Mouse (Mus musculus) embryonic facial prominence, embryonic 11.5 days (tissue): ENCODE data around the gene Wscd1. TPM values are rescaled to one million over a fixed set of nuclear protein-coding genes. Genes with fewer than 3 reads are reported as not detected.

Experiments
- ATAC-seq: fragments of 200-750 bp; cut with Nextera tagmentation; replicated peaks from 2 replicates; pipeline ENCODE4 v1.8.0; 2017; ENCODE audit warnings: low read depth; ENCODE audit not compliant: insufficient number of reproducible peaks, low FRiP score, low TSS enrichment
- DNase-seq: peaks from one replicate; pipeline ENCODE4 v3.0.0-alpha.2; 2015; ENCODE audit warnings: low spot score
- H3K27ac ChIP-seq: fragments of 300-500 bp; sonication (generic); replicated peaks from 2 replicates; pipeline ENCODE4 v1.5.1; 2014; ENCODE audit warnings: mild to moderate bottlenecking, low read depth, low read length, control low read depth
- H3K27me3 ChIP-seq: fragments of 300-500 bp; sonication (generic); 2 replicates; pipeline ENCODE4 v1.6.1; 2014; ENCODE audit warnings: mild to moderate bottlenecking, low read length, moderate library complexity, mixed read lengths; ENCODE audit not compliant: control insufficient read depth, insufficient read depth
- H3K36me3 ChIP-seq: fragments of 300-500 bp; sonication (generic); replicated peaks from 2 replicates; pipeline ENCODE4 v1.6.1; 2014; ENCODE audit warnings: low read depth, mild to moderate bottlenecking, low read length, moderate library complexity, mixed read lengths; ENCODE audit not compliant: control insufficient read depth, insufficient read depth
- H3K4me1 ChIP-seq: fragments of 300-500 bp; sonication (generic); 2 replicates; pipeline ENCODE4 v1.6.1; 2014; ENCODE audit warnings: low read length, mixed read lengths; ENCODE audit not compliant: control insufficient read depth, insufficient read depth
- H3K4me2 ChIP-seq: fragments of 300-500 bp; sonication (generic); 2 replicates; pipeline ENCODE4 v1.6.1; 2014; ENCODE audit warnings: low read depth, mild to moderate bottlenecking, control low read depth, low read length, moderate library complexity
- H3K4me3 ChIP-seq: fragments of 300-500 bp; sonication (generic); 2 replicates; pipeline ENCODE4 v1.5.1; 2014; ENCODE audit warnings: low read depth, low read length, control low read depth
- H3K9ac ChIP-seq: fragments of 300-500 bp; sonication (generic); replicated peaks from 2 replicates; pipeline ENCODE4 v1.6.1; 2014; ENCODE audit warnings: mild to moderate bottlenecking, control low read depth, low read length
- H3K9me3 ChIP-seq: fragments of 300-500 bp; sonication (generic); replicated peaks from 2 replicates; pipeline ENCODE4 v1.6.1; 2016; ENCODE audit warnings: mild to moderate bottlenecking, low read length, inconsistent platforms, mixed read lengths; ENCODE audit not compliant: control insufficient read depth
- WGBS: fragments of 180-500 bp; shearing (Covaris S2); extraction: QIAGEN DNeasy Blood & Tissue Kit; methylation state at CpG from one replicate; pipeline ENCODE4 v1.1.7; 2014; 5-methylcytosine and 5-hydroxymethylcytosine counted together
- polyA plus RNA-seq: library from polyadenylated mRNA; unstranded; fragments of >200 nt; fragmentation: Nextera tagmentation; extraction: Ambion mirVana; gene quantifications from 2 replicates; pipeline ENCODE4 v1.2.1, GENCODE M21; 2014

The Wscd1 gene
- polyA plus RNA-seq, 1 experiment from 2014 or later, result 5.0 TPM

GRCm38 (mm10) chr11:71771074-71771473, 21.4 kb downstream of the Wscd1 start:
- no peak for ATAC-seq
- no peak overlapping the region for H3K27ac ChIP-seq
- H3K9me3 ChIP-seq, result no peaks in the 10 kb centered on the region
- no peaks in the 10 kb centered on the region for H3K4me1 ChIP-seq
- no peak for DNase-seq
- H3K9ac ChIP-seq, result no peak overlapping the region
- H3K27me3 ChIP-seq, result no peaks in the 10 kb centered on the region; the same call in 1 of the 2 replicates
- 88% methylated on average over 7 of the region's 7 CpGs for WGBS
- H3K4me3 ChIP-seq, result no peak overlapping the region
- H3K4me2 ChIP-seq, result no peak overlapping the region
- H3K36me3 ChIP-seq, result no peaks in the 10 kb centered on the region

- Histone ChIP-seq H3K4me2 (no peak overlapping the region), H3K36me3 (no peaks in the 10 kb centered on the region), H3K4me1 (no peaks in the 10 kb centered on the region), H3K27me3 (no peaks in the 10 kb centered on the region; the same call in 1 of the 2 replicates), H3K4me3 (no peak overlapping the region), H3K9ac (no peak overlapping the region), H3K9me3 (no peaks in the 10 kb centered on the region), H3K27ac (no peak overlapping the region)
- WGBS, result 69% methylated on average over 6 of the region's 6 CpGs
- DNase-seq (no peak), ATAC-seq (no peak)
These were observed 22.3 kb downstream of the Wscd1 start for GRCm38 (mm10) chr11:71772056-71772455.

- no peak overlapping the region for H3K4me3 ChIP-seq
- H3K27ac ChIP-seq, result no peak overlapping the region
- no peaks in the 10 kb centered on the region; the same call in 1 of the 2 replicates for H3K27me3 ChIP-seq
- ATAC-seq (no peak), DNase-seq (no peak)
- no peak overlapping the region for H3K4me2 ChIP-seq
- no peak overlapping the region for H3K9ac ChIP-seq
- no peaks in the 10 kb centered on the region for H3K36me3 ChIP-seq
- no peaks in the 10 kb centered on the region for H3K4me1 ChIP-seq
- H3K9me3 ChIP-seq, result no peaks in the 10 kb centered on the region
- 7% methylated on average over 4 of the region's 4 CpGs for WGBS
These were observed 23.1 kb downstream of the Wscd1 start for GRCm38 (mm10) chr11:71772802-71773201.

DNA sequence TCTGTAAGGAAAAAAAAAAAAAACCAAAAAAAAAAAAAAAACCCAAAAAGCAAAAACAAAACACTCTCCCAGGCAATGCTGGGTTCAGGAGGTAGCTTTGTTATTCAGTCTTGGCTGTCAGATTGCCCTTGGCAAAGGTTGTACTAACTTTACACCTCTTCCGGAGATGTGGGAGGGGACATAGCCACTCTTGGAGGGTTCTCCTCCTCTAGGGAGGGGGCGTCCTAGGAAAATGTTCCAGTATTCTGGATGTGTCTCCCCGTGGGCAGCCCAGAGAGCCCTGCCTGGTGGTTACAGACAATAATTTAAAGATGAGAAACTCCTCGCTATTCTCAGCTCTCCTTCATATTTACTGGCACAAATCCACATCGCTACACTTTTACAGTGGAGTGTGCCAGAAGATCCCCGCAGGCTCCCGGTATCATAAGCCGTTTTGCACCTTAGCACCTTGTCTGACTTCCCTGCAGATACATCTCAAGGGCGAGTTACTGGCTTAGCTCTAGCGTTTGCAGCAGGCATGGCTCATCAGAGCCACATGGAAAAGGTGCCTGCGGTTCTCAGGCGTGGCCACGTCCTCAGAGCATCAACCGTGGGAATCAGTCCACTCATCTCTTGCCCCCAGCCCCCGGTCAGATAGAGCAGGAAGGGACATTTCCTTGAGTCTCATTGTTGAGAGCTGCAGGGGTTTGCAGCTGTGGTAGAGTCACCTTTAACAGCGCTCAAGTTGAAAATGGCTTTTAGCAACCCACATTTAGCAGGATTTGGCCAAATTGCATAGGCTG, 24.5 kb downstream of the Wscd1 start:
- Histone ChIP-seq H3K27me3 (no peaks in the 10 kb centered on the region; the same call in 1 of the 2 replicates), H3K4me3 (no peak overlapping the region), H3K36me3 (no peaks in the 10 kb centered on the region), H3K9ac (no peak overlapping the region), H3K9me3 (no peaks in the 10 kb centered on the region), H3K27ac (no peak overlapping the region), H3K4me1 (no peaks in the 10 kb centered on the region), H3K4me2 (no peak overlapping the region)
- DNase-seq (no peak), ATAC-seq (no peak)
- whole genome bisulfite sequencing, result 42% methylated on average over 16 of the region's 16 CpGs

- Histone ChIP-seq H3K27me3 (no peaks in the 10 kb centered on the region; the same call in 1 of the 2 replicates), H3K4me1 (no peaks in the 10 kb centered on the region), H3K4me2 (no peak overlapping the region), H3K9ac (no peak overlapping the region), H3K36me3 (no peaks in the 10 kb centered on the region), H3K27ac (no peak overlapping the region), H3K9me3 (no peaks in the 10 kb centered on the region), H3K4me3 (no peak overlapping the region)
- ATAC-seq, result no peak
- 59% methylated on average over 6 of the region's 6 CpGs for WGBS
- DNase-seq, result no peak
These were observed 25.3 kb downstream of the Wscd1 start for GRCm38 (mm10) chr11:71775056-71775455.

GRCm38 (mm10) chr11:71779642-71780041, 29.9 kb downstream of the Wscd1 start:
- Histone ChIP-seq H3K27me3 (no peaks in the 10 kb centered on the region), H3K27ac (no peak overlapping the region), H3K36me3 (no peaks in the 10 kb centered on the region), H3K9ac (no peak overlapping the region), H3K4me2 (no peak overlapping the region), H3K4me1 (no peaks in the 10 kb centered on the region), H3K9me3 (no peaks in the 10 kb centered on the region), H3K4me3 (no peak overlapping the region)
- no peak for DNase-seq
- 85% methylated on average over 10 of the region's 10 CpGs for WGBS
- ATAC-seq, result no peak

GRCm38 (mm10) chr11:71781737-71782354, 32.1 kb downstream of the Wscd1 start:
- no peaks in the 10 kb centered on the region for H3K9me3 ChIP-seq
- no peaks in the 10 kb centered on the region for H3K4me1 ChIP-seq
- ATAC-seq (no peak), DNase-seq (no peak)
- H3K36me3 ChIP-seq, result no peaks in the 10 kb centered on the region
- no peaks in the 10 kb centered on the region for H3K27me3 ChIP-seq
- H3K4me3 ChIP-seq, result no peak overlapping the region
- no peak overlapping the region for H3K4me2 ChIP-seq
- 85% methylated on average over 13 of the region's 13 CpGs for WGBS
- no peak overlapping the region for H3K9ac ChIP-seq
- no peak overlapping the region for H3K27ac ChIP-seq

DNA sequence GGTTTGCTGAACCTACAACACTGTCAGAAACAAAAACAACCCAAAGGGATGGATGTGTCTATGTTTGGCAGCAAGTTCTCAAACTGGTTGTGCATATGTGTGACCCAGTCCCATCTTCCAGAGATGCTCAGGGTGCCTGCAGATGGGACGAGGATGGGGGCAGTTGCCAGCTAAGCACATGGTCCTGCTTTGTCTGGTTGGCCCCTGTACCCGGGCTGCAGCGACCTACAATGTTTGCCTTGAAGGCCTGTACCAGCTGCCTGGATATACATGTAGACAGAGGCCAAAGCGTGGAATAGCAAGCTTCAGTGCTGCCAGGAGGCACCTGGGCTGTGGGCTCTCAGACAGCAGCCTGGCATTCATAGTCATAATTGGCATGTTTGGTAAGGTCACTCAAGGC, 35.8 kb downstream of the Wscd1 start:
- Histone ChIP-seq H3K4me3 (no peak overlapping the region), H3K9ac (no peak overlapping the region), H3K4me1 (no peaks in the 10 kb centered on the region), H3K4me2 (no peak overlapping the region), H3K9me3 (no peaks in the 10 kb centered on the region), H3K36me3 (no peaks in the 10 kb centered on the region), H3K27ac (no peak overlapping the region), H3K27me3 (no peaks in the 10 kb centered on the region)
- 83% methylated on average over 4 of the region's 4 CpGs for WGBS
- ATAC-seq, result no peak
- no peak for DNase-seq
